Mouse (Mus musculus): ENCODE data around the gene RPS10-NUDT3. TPM values are rescaled to one million over a fixed set of nuclear protein-coding genes. Genes with fewer than 3 reads are reported as not detected.

Gene RPS10-NUDT3
- polyA plus RNA-seq, 1 experiment from 2014 or later: not detected

- no peaks in the 10 kb centered on the region for H3K27me3 ChIP-seq
- peak overlapping the region; percentile 98 for H3K9ac ChIP-seq
- H3K4me1 ChIP-seq: peaks cover 49% of the 10 kb centered on the region
- peak overlapping the region; percentile 77 for H3K4me2 ChIP-seq
- 0 out of 2 replicates have a peak, but pooled peaks cover 3% of the 10 kb centered on the region for H3K9me3 ChIP-seq
- peak overlapping the region; percentile 95 for H3K4me3 ChIP-seq (replicated peaks)
- peak; percentile 70 for ATAC-seq (ENCODE audit: low FRiP score)
- peak overlapping the region; percentile 97 for H3K27ac ChIP-seq
- WGBS: under 1% methylated on average over 66 of the region's 80 CpGs
- peaks cover 14% of the 10 kb centered on the region for H3K36me3 ChIP-seq (replicated peaks)
Measured at GRCm38 (mm10) chr17:27622611-27623359, 12.2 kb downstream of the RPS10-NUDT3 start.

DNA sequence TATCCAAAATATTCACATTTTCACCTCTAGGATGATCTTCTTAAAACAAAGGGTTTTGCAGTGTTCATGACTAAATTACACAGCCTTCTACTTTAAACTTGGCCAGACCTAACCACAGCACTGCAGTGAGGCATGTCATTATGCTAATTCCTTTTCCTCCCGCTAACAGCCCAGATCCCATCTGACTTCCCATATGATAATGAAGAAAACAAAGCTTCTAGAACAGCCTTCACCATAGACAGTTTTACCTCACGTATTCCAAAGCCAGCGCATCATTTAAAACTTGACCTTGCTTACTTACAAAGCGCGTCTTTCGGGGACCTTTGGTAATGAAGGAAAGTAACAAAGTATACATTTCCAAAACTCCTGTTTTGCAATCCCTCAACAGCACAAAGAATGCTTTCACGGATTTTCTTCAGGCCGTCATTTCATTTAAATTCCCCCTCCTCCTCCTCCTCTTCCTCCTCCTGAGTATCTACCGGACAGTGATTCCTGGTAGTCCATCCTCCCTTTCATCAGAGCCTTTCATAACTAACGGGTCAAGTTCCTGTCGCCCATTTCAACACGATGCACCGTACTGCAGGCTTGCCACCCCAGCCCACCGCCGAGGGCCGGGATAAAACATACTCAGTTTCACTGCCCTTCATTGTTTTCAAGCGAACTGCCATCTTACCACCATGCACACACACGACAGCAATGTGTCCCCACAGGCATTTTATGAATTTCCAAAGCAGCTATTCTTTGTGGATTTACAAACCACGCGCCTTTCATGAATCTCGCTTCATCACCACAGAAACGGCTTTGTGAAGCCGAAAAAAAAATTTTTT is 13.1 kb downstream of the RPS10-NUDT3 start:
- ATAC-seq (ENCODE audit: low FRiP score): no peak
- H3K4me3 ChIP-seq (replicated peaks): peak overlapping the region; percentile 95
- H3K9me3 ChIP-seq: 0 out of 2 replicates have a peak, but pooled peaks cover 3% of the 10 kb centered on the region
- peak overlapping the region; percentile 98 for H3K9ac ChIP-seq
- peak overlapping the region; percentile 97 for H3K27ac ChIP-seq
- H3K4me1 ChIP-seq: peaks cover 47% of the 10 kb centered on the region
- H3K4me2 ChIP-seq: peak overlapping the region; percentile 77
- WGBS: 3% methylated on average over 23 of the region's 23 CpGs
- H3K36me3 ChIP-seq (replicated peaks): peaks cover 22% of the 10 kb centered on the region
- H3K27me3 ChIP-seq: no peaks in the 10 kb centered on the region

DNA sequence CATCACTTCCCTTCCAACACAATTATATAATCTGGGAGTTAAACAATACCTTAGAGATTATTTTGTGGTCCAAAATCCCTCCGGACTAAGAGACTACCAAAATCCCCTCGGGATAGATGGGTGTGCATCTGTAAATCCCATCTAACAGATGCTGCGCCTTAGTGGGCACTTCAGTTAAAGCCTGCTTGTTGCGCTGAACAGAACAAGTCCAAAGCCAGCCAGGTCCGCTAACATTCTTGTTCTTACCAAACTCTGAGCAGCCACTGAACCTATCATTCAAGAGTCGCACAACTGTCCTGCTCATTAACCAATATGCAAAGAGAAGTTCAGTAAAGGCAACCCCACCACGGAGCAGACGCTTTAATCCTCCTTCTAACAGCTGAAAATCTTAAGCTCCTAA is 13.9 kb downstream of the RPS10-NUDT3 start:
- Histone ChIP-seq H3K4me1 (peaks cover 42% of the 10 kb centered on the region), H3K36me3 (replicated peaks) (peaks cover 28% of the 10 kb centered on the region), H3K9ac (peak overlapping the region; percentile 98), H3K4me2 (peak overlapping the region; percentile 77), H3K27me3 (no peaks in the 10 kb centered on the region), H3K9me3 (0 out of 2 replicates have a peak, but pooled peaks cover 3% of the 10 kb centered on the region), H3K27ac (peak overlapping the region; percentile 58; the same call in 1 of the 2 replicates), H3K4me3 (replicated peaks) (peak overlapping the region; percentile 95)
- 35% methylated on average over 8 of the region's 8 CpGs for WGBS
- no peak for ATAC-seq (ENCODE audit: low FRiP score)

DNA sequence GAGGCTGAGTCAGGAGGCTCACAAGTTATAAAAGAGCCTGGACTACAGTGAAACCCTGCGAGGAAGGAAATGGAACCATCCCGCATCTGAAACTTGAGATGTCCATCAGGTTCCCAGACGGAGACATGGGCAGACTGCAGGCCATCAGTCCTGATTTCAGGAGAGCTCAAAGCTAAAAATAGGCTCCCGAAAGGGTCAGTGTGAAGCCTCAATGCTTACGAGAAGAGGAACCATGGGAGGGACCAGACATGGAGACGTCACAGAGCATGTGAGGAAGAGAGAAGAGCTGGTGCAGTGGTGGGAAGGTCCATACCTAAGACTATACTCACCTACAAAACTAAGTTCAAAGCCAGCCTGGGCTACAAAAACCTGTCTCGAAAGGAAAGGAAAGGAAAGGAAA is 19.6 kb downstream of the RPS10-NUDT3 start:
- Histone ChIP-seq H3K9ac (no peak overlapping the region), H3K27ac (no peak overlapping the region), H3K4me2 (no peak overlapping the region), H3K4me3 (replicated peaks) (no peak overlapping the region), H3K36me3 (replicated peaks) (peaks cover 34% of the 10 kb centered on the region), H3K27me3 (no peaks in the 10 kb centered on the region), H3K4me1 (peaks cover 39% of the 10 kb centered on the region), H3K9me3 (0 out of 2 replicates have a peak, but pooled peaks cover 3% of the 10 kb centered on the region)
- no peak for ATAC-seq (ENCODE audit: low FRiP score)
- WGBS: 89% methylated on average over 7 of the region's 7 CpGs

- Histone ChIP-seq H3K9me3 (0 out of 2 replicates have a peak, but pooled peaks cover 2% of the 10 kb centered on the region), H3K4me2 (no peak overlapping the region), H3K9ac (no peak overlapping the region), H3K4me1 (peaks cover 24% of the 10 kb centered on the region), H3K27ac (no peak overlapping the region), H3K36me3 (replicated peaks) (peaks cover 27% of the 10 kb centered on the region), H3K27me3 (no peaks in the 10 kb centered on the region), H3K4me3 (replicated peaks) (no peak overlapping the region)
- WGBS: 86% methylated on average over 4 of the region's 4 CpGs
- ATAC-seq (ENCODE audit: low FRiP score): no peak
Measured at GRCm38 (mm10) chr17:27613016-27613415, 22.0 kb downstream of the RPS10-NUDT3 start.

GRCm38 (mm10) chr17:27611994-27612393 is 23.0 kb downstream of the RPS10-NUDT3 start:
- ATAC-seq (ENCODE audit: low FRiP score): no peak
- no peak overlapping the region for H3K4me2 ChIP-seq

GRCm38 (mm10) chr17:27611519-27611884 is 23.5 kb downstream of the RPS10-NUDT3 start:
- Histone ChIP-seq H3K4me3 (replicated peaks) (no peak overlapping the region), H3K27me3 (no peaks in the 10 kb centered on the region), H3K9ac (no peak overlapping the region), H3K4me1 (peaks cover 26% of the 10 kb centered on the region), H3K4me2 (no peak overlapping the region), H3K36me3 (replicated peaks) (peaks cover 14% of the 10 kb centered on the region), H3K27ac (no peak overlapping the region), H3K9me3 (no peaks in the 10 kb centered on the region)
- 80% methylated on average over 3 of the region's 3 CpGs for WGBS
- ATAC-seq (ENCODE audit: low FRiP score): no peak

More at GRCm38 (mm10) chr17:27611994-27612393, 23.0 kb downstream of the RPS10-NUDT3 start:
- H3K36me3 ChIP-seq (replicated peaks): peaks cover 19% of the 10 kb centered on the region
- no peaks in the 10 kb centered on the region for H3K27me3 ChIP-seq
- H3K4me1 ChIP-seq: peaks cover 24% of the 10 kb centered on the region
- H3K4me3 ChIP-seq (replicated peaks): no peak overlapping the region
- WGBS: 83% methylated on average over 5 of the region's 5 CpGs
- H3K9ac ChIP-seq: no peak overlapping the region
- H3K27ac ChIP-seq: no peak overlapping the region
- H3K9me3 ChIP-seq: no peaks in the 10 kb centered on the region

DNA sequence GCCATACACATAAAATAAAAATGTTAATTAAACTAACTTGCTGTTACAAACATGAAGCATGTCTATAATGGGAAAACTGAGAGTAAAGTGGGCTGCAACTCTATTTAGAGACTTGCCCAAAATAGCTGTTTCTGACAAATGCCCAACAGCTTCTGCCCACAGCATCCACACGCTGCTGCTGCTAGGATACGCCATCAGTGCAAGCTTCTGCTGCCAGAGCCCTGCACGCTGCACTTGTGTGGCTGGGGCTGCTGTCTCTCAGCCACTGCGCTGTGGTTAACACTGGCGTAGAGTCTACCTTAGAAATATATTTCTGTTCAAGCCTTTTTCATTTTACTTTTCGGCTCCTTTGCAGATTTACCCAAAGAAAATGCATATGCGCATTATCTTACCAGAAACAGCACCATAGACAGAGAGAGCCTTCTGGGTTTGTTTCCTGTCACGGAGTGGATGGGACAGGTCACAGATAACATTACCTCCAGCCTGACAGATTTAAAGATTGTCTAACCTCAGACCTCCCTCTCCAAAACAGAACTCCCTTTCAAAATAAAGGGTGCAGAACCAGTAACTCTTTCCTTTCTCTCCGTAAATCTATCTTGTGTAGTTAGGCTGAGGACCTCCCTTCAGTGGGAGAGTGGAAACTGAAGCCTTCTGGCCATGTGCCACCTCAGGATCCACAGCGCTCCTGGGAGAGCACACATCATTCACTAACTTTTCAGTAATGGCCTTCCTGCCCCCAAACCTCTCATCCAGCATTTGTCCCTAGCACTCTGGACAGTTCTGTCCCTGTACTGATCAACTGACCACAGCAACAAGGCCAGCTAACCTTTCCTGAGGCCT is 24.1 kb downstream of the RPS10-NUDT3 start:
- Histone ChIP-seq H3K4me2 (no peak overlapping the region), H3K9ac (no peak overlapping the region), H3K9me3 (no peaks in the 10 kb centered on the region), H3K4me1 (peaks cover 32% of the 10 kb centered on the region), H3K27me3 (no peaks in the 10 kb centered on the region), H3K36me3 (replicated peaks) (peaks cover 13% of the 10 kb centered on the region), H3K4me3 (replicated peaks) (no peak overlapping the region), H3K27ac (no peak overlapping the region)
- WGBS: 90% methylated on average over 10 of the region's 10 CpGs
- ATAC-seq (ENCODE audit: low FRiP score): no peak

DNA sequence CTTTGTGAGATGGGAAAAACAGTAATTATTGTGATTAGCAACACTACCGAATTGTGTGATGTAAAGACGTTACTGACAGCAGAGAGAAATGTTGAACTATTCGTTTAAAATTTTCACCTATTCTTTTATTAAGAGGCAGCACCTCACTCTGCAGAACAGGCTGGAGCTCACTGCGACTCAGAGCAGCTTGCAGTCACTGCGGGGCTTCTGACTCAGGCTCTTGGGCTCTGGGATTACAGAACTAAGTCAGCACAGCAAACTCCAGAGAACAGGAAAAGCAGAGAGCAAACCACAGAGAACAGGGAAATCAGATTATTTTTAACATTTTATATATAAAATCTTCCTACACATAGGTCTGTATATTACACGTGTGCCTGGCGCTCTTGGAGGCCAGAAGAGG is 25.4 kb downstream of the RPS10-NUDT3 start:
- no peak overlapping the region for H3K4me2 ChIP-seq
- peaks cover 27% of the 10 kb centered on the region for H3K4me1 ChIP-seq
- ATAC-seq (ENCODE audit: low FRiP score): no peak
- H3K36me3 ChIP-seq (replicated peaks): peaks cover 13% of the 10 kb centered on the region
- H3K9me3 ChIP-seq: no peaks in the 10 kb centered on the region
- WGBS: 92% methylated on average over 7 of the region's 7 CpGs
- no peak overlapping the region for H3K27ac ChIP-seq
- no peaks in the 10 kb centered on the region for H3K27me3 ChIP-seq
- no peak overlapping the region for H3K4me3 ChIP-seq (replicated peaks)
- H3K9ac ChIP-seq: no peak overlapping the region

DNA sequence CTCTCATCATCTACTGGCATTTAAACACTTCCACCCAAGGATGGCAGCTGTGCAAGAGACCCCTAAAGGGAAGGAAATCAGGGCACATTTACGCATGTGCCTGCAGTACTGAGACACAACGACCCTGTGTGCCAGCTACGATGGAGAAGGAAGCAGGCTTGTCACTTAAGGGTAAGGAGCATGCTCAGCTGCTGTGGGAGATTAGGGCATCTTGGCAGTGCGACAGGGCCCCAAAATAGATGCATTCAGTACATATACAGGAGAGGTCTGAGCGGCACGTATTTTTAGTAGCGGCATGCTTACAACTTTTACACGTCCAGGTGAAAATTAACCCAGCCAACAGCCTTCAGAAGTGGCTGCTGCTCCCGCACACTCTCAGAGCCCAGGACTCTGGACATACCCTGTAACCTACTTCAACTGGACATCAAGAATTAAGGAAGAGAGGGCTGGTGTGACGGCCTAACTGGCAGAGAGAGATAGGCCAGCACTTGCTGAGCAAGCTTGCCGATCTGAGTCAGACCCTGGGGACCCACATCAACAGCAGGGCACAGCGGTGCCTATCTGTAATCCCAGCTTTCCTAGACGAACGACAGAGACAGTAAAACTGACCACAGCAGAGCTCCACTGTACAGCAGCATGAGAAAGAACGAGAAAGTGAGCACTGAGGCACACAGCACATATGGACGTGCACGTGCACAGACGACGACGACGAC is 31.3 kb downstream of the RPS10-NUDT3 start:
- H3K4me1 ChIP-seq: peaks cover 44% of the 10 kb centered on the region
- no peaks in the 10 kb centered on the region for H3K9me3 ChIP-seq
- WGBS: 87% methylated on average over 21 of the region's 21 CpGs
- H3K4me2 ChIP-seq: no peak overlapping the region
- peaks cover 7% of the 10 kb centered on the region for H3K36me3 ChIP-seq (replicated peaks)
- H3K4me3 ChIP-seq (replicated peaks): no peak overlapping the region
- no peak overlapping the region for H3K9ac ChIP-seq
- H3K27me3 ChIP-seq: no peaks in the 10 kb centered on the region
- no peak overlapping the region for H3K27ac ChIP-seq
- ATAC-seq (ENCODE audit: low FRiP score): no peak

DNA sequence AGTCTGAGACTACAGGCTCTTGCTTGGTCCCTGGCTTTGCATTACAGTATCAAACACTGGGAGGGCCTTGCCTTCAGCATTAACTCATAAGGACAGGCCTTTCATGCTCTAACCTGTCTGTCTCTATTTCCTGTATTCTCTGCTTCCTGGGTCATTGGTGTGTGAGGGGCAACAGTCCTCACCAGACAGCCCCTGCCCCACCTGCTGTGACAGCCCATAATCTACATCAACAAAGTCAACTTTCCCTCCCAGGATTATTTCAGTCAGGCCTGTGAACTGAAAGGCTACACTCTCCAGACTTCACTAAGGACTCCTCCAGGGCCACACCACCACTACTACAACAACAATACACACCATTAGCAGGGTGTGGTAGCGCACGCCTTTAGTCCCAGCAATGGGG is 32.0 kb downstream of the RPS10-NUDT3 start:
- no peaks in the 10 kb centered on the region for H3K9me3 ChIP-seq
- H3K36me3 ChIP-seq (replicated peaks): peaks cover 3% of the 10 kb centered on the region
- H3K27ac ChIP-seq: no peak overlapping the region
- no peaks in the 10 kb centered on the region for H3K27me3 ChIP-seq
- H3K4me3 ChIP-seq (replicated peaks): no peak overlapping the region
- no peak overlapping the region for H3K9ac ChIP-seq
- 93% methylated on average over 2 of the region's 2 CpGs for WGBS
- no peak overlapping the region for H3K4me2 ChIP-seq
- no peak for ATAC-seq (ENCODE audit: low FRiP score)
- peaks cover 44% of the 10 kb centered on the region for H3K4me1 ChIP-seq

Measured in forebrain, embryonic 12.5 days (tissue).